Mouse (Mus musculus): ENCODE data around the gene Gm26657.

Gm26657 gene

GRCm38 (mm10) chr4:56740020-56740485 is at the start of gene Gm26657:
Gm26657 (plus strand) TSS chr4:56740070.
- DNase-seq (ENCODE audit: low spot score) = no peak

DNA sequence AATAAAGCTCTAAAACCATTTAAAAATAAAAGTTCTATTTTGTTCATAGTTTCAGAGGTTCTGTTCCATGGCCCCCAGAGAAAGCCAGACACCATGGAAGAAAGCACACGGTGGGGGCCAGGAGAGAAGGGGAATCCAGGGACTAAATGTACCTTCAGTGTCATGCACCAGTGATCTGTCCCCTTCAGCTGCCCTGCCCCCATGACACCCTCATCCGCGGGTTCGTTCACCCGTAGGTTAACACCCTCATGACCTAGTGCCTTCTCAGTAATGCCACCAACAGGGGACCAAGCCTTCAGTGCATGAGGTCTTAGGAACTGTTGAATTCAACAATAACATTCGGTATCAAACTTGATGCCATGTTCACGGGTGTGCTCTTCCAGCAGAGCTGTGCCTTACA is 43.5 kb upstream of the Gm26657 start:
- DNase-seq (ENCODE audit: low spot score) = no peak

- DNase-seq (ENCODE audit: low spot score) = no peak
Measured at GRCm38 (mm10) chr4:56698671-56699070, 41.2 kb upstream of the Gm26657 start.

DNA sequence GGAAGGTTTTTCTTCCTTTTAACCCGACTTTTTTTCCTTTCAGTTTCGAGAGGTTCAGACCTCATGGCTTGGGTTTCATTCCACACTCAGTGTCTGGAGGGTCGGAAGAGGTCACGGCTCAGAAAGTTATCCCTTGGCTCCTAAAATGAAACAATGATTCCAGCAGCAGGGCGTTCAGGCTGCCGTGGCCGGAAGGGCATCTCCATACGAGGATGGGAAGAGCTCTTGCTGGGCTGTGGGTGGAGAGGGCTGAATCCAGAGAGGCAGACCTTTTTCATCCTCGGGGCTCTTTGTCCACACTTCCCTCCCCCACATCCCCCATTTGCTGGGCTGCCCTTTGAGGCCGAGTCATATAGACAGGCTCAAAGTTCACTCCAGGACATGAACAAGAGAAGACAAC is 37.6 kb upstream of the Gm26657 start:
- no peak for DNase-seq (ENCODE audit: low spot score)

GRCm38 (mm10) chr4:56713155-56713554 is 26.7 kb upstream of the Gm26657 start:
- DNase-seq (ENCODE audit: low spot score) = no peak

DNA sequence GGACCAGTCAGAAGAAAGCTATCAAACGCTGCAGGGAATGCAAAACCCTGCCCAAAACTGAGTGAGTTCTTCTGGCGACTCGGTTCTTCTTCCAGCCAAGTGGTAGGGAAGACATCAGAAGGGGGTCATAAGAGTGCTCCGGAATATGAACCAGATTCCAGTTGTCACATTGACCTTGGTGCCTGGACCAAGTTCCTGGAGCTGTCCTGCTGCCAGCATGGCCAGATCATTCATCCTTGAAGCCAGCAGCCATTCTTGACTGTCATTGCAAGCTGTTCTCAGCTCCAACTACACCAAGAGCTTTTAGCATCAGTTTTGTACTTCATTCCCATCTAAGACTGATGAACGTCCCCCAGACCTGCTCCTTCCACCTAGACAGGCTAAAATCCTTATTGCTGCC is 23.1 kb upstream of the Gm26657 start:
- DNase-seq (ENCODE audit: low spot score) = no peak

GRCm38 (mm10) chr4:56717932-56718331 is 21.9 kb upstream of the Gm26657 start:
- DNase-seq (ENCODE audit: low spot score) = no peak

- DNase-seq (ENCODE audit: low spot score) = no peak
Measured at GRCm38 (mm10) chr4:56718573-56719442, 21.1 kb upstream of the Gm26657 start.

GRCm38 (mm10) chr4:56719456-56719855 is 20.4 kb upstream of the Gm26657 start:
- DNase-seq (ENCODE audit: low spot score) = no peak

- DNase-seq (ENCODE audit: low spot score) = no peak
Measured at GRCm38 (mm10) chr4:56720403-56720802, 19.5 kb upstream of the Gm26657 start.

DNA sequence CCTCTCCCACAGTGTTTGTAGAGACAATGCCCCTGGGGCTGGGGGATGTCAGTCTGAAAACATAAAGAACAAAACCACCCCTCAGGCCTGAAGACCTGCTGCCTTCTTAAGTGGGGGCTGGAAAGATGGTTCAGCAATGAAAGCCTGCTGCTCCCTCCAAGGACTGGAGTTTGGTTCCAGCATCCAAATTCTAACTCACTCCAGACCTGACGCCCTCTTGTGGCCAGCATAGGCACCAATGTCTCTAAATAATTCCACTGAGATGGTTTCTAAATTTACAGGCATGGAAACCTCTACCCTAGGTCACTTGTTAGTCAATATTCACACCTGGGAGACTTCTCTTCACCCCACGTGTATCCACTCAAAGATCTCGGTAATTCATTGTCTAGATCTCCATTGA is 18.4 kb upstream of the Gm26657 start:
- no peak for DNase-seq (ENCODE audit: low spot score)

GRCm38 (mm10) chr4:56722346-56722745 is 17.5 kb upstream of the Gm26657 start:
- no peak for DNase-seq (ENCODE audit: low spot score)

DNA sequence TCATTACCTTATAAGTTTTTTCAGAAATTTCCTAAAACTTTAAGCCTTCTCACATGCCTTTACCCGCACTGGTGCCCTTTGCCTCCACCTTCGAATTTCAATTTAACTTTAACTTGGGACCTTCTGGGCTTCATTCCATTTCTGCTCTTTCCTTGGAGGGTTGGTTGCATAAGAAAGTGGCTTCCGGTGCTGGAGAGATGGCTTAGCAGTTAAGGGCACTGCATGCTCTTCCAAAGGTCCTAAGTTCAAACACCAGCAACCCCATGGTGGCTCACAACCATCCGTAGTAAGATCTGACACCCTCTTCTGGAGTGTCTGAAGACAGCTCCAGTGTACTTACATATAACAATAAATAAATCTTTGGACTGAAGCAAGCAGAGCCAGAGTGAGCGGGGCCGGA is 16.6 kb upstream of the Gm26657 start:
- DNase-seq (ENCODE audit: low spot score) = no peak

GRCm38 (mm10) chr4:56725839-56726238 is 14.0 kb upstream of the Gm26657 start:
- no peak for DNase-seq (ENCODE audit: low spot score)

DNA sequence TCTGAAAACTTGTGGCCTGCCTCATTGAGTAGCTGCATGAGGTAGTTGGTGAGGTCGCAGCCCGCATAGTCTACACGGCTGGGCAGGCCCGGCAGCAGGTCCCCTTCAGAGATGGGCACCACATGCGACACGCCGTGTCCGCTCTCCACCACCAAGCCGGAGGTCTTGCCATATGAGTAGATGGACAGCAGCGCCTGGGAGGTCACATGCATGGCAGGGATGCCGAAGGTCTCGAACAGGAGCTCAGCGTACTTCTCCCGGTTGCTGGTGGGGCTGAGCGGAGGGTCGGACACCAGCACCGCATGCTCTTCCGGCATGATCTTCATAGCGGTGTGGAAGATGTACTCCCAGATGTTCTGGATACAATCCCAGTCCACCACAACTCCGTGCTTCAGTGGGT is 741 bp downstream of the Gm26657 start:
- no peak for DNase-seq (ENCODE audit: low spot score)

GRCm38 (mm10) chr4:56741041-56741493 is 1.2 kb downstream of the Gm26657 start, which contains the start of gene Actl7b:
Actl7b (minus strand) TSS chr4:56741443.
- no peak for DNase-seq (ENCODE audit: low spot score)

GRCm38 (mm10) chr4:56742698-56743097 is 2.8 kb downstream of the Gm26657 start:
- DNase-seq (ENCODE audit: low spot score) = no peak

- DNase-seq (ENCODE audit: low spot score) = no peak
Measured at GRCm38 (mm10) chr4:56743363-56744195, 3.7 kb downstream of the Gm26657 start, which contains the start of gene Actl7a. Actl7a (plus strand) TSS chr4:56743413.

- no peak for DNase-seq (ENCODE audit: low spot score)
Measured at GRCm38 (mm10) chr4:56746345-56746744, 6.5 kb downstream of the Gm26657 start.

DNA sequence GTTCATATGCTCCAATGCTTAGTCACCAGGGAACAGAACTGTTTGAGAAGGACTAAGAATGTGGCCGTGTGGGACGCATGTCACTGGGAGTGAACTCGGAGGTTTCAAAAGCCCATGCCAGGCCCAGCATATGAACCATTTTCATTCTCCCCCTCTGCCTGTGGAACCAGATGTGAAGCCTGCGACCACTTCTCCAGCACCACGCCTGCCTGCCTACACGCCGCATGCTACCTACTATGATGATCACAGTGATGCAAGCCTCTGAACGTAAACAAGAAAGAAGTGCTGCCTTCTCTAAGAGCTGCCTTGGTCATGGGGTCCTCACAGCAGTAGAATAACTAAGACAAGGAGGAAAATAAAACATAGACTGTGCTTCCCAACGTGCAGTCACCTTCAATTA is 7.6 kb downstream of the Gm26657 start:
- DNase-seq (ENCODE audit: low spot score) = no peak

DNA sequence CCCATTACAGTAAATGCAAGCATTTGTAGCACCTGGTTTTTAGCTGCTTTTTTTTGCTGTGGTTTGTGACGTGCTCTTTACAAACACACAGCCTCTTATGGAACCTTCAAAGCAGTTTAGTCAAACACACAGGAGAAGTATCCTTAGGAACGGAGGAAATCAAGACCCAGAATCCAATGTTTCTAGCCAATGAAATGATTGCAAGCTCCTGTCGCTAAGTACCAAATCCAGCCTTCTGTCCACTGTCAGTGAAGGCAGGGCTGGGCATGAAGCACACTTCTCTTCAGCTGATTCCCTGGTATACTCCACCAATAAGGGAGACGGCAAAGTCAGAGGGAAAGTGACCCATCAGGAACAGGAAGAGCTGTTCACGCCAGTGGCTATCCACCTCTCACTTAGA is 16.2 kb downstream of the Gm26657 start:
- no peak for DNase-seq (ENCODE audit: low spot score)

- DNase-seq (ENCODE audit: low spot score) = no peak
Measured at GRCm38 (mm10) chr4:56756966-56757600, 17.2 kb downstream of the Gm26657 start.

Measured in ovary, postnatal 10 days (tissue).